Mouse (Mus musculus): ENCODE results near the gene Lce6a. TPM values are rescaled to one million over a fixed set of nuclear protein-coding genes. Genes with fewer than 3 reads are reported as not detected.

Gene Lce6a
- polyA plus RNA-seq, 1 experiment from 2014 or later: not detected

DNA sequence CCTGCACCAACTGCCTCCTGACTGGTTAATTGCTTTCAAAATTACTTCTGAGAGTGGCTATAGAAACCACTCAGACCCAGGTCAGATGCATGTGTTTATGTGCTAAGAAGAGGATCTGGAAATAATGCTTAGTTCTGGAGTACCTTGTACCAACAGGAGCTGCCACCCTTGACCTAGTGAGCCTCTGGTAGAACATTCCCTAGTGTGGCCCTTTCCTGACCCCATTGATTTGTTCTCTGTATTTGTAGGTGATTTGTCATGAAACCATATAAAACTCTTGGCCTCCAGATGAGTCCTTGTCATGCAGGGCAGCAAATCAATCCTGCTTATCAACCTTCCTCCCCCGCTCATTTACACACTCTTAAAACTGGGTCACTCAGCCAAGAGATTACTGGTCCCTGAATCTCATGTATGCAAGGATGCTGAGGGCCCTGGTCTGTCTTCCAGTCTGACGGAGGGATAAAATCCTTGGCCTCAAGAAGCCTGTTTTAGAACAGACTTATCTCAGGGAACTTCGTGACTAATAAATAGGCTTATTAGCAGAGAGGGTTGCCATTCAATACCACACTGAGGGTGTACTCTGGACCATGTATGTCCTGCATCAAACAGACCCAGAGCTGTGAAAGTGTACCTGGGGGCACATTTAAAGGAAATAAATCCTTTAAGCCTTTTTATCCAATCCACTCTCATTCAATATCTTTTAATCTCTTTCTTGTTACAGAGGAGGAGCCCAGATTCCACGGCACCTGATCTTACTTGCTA is 42.6 kb downstream of the Lce6a start:
- no peak overlapping the region for H3K4me2 ChIP-seq (ENCODE audit: low read depth, low read length)
- no peak for ATAC-seq (ENCODE audit: low read depth)
- H3K36me3 ChIP-seq (ENCODE audit: control insufficient read depth, insufficient read depth, low read length): no peaks in the 10 kb centered on the region
- no peaks in the 10 kb centered on the region for H3K9me3 ChIP-seq (ENCODE audit: control insufficient read depth, low read length)
- H3K4me1 ChIP-seq (ENCODE audit: control insufficient read depth, insufficient read depth, low read length): no peaks in the 10 kb centered on the region
- H3K27me3 ChIP-seq (ENCODE audit: control insufficient read depth, insufficient read depth, low read length): no peaks in the 10 kb centered on the region
- H3K4me3 ChIP-seq (ENCODE audit: low read depth, low read length): no peak overlapping the region
- no peak overlapping the region for H3K27ac ChIP-seq (ENCODE audit: low read depth, low read length)
- WGBS: 80% methylated on average over 4 of the region's 4 CpGs
- no peak overlapping the region for H3K9ac ChIP-seq (replicated peaks; ENCODE audit: low read depth, low read length)

DNA sequence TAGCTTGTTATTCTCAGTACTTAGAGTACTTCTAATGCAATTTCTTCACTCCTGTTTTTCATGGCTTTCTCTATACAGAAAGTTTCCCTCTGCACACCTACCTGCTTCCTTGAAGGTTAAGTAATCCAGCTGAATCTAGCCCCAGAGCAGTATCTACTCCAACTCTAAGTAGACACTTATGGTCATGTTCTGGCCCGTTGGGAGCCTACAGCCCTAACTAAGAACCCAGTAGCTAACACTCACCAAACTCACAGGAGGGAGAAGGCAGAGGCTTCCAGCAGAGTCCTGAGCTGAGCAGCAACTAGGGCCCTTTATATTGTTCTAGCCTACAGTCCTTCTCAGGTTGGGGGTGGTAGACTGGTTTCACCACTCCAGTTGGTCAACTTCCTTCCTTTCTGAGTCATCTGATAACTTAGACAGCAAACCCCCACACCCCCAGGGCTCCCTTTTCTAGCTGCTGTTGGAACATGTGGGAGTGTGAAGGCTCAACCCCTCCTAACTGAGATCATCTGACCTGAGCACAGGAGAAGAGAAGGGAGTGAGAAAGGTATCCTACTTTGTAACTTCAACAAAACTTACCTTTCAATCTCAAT is 47.9 kb downstream of the Lce6a start, which contains the start of gene Ivl:
TSS of gene Ivl (minus strand) at position 287 of the 593 bp plus-strand sequence.
- WGBS: 83% methylated on average over 1 of the region's 1 CpGs
- ATAC-seq (ENCODE audit: low read depth): no peak
- H3K4me1 ChIP-seq (ENCODE audit: control insufficient read depth, insufficient read depth, low read length): no peaks in the 10 kb centered on the region
- H3K9ac ChIP-seq (replicated peaks; ENCODE audit: low read depth, low read length): no peak within 1 kb of the TSS
- H3K4me2 ChIP-seq (ENCODE audit: low read depth, low read length): no peak within 1 kb of the TSS
- H3K4me3 ChIP-seq (ENCODE audit: low read depth, low read length): no peak within 1 kb of the TSS
- H3K27ac ChIP-seq (ENCODE audit: low read depth, low read length): no peak within 1 kb of the TSS
- H3K27me3 ChIP-seq (ENCODE audit: control insufficient read depth, insufficient read depth, low read length): no peaks in the 10 kb centered on the region
- H3K9me3 ChIP-seq (ENCODE audit: control insufficient read depth, low read length): no peaks in the 10 kb centered on the region
- H3K36me3 ChIP-seq (ENCODE audit: control insufficient read depth, insufficient read depth, low read length): no peaks in the 10 kb centered on the region

DNA sequence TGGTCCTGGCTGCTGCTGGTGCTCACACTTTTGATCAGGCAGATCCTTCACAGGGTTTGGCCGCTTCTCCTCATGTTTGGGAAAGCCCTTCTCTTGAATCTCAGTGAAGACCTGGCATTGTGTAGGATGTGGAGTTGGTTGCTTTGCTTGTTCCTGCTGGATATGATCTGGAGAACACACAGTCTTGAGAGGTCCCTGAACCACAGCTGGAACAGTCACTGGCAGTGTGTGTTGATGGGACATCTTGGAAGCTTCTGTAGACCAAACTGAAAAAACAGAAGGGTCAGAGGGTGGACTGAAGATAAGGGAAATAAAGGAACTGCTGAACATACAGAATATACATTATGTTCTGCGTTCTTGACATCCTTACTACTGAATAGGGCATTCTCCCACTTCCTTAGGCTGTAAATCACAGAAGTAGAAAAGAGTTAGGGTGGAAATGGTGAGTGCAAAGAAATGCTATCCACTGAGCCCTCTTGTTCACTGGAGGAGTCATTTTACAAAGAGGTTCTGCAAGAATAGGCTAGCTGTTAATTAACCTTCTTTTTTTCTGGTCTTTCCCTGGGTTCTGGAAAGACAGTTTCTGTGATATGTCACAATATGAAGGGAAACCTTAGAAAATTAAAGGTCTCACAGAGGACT is 48.8 kb downstream of the Lce6a start:
- 42% methylated on average over 2 of the region's 2 CpGs for WGBS
- H3K36me3 ChIP-seq (ENCODE audit: control insufficient read depth, insufficient read depth, low read length): no peaks in the 10 kb centered on the region
- H3K9ac ChIP-seq (replicated peaks; ENCODE audit: low read depth, low read length): no peak overlapping the region
- H3K27me3 ChIP-seq (ENCODE audit: control insufficient read depth, insufficient read depth, low read length): no peaks in the 10 kb centered on the region
- ATAC-seq (ENCODE audit: low read depth): no peak
- no peaks in the 10 kb centered on the region for H3K9me3 ChIP-seq (ENCODE audit: control insufficient read depth, low read length)
- no peak overlapping the region for H3K4me2 ChIP-seq (ENCODE audit: low read depth, low read length)
- H3K4me1 ChIP-seq (ENCODE audit: control insufficient read depth, insufficient read depth, low read length): no peaks in the 10 kb centered on the region
- H3K27ac ChIP-seq (ENCODE audit: low read depth, low read length): no peak overlapping the region
- no peak overlapping the region for H3K4me3 ChIP-seq (ENCODE audit: low read depth, low read length)

Other genes starting within 250 kb of the Lce6a start
- gene Sprr2h, start 236.0 kb downstream of the Lce6a start, polyA plus RNA-seq (2014; fragmentation: Nextera tagmentation; extraction: Ambion mirVana): not detected in 2 replicates
- not detected in 2 replicates for gene Sprr2i, start 213.7 kb downstream of the Lce6a start, polyA plus RNA-seq (2014; fragmentation: Nextera tagmentation; extraction: Ambion mirVana)
- not detected in 2 replicates for gene Sprr2j-ps, start 203.6 kb downstream of the Lce6a start, polyA plus RNA-seq (2014; fragmentation: Nextera tagmentation; extraction: Ambion mirVana)
- gene Gm9774, start 192.2 kb downstream of the Lce6a start, polyA plus RNA-seq (2014; fragmentation: Nextera tagmentation; extraction: Ambion mirVana): 5.1 and 7.9 TPM in 2 replicates
- gene Sprr2k, start 189.1 kb downstream of the Lce6a start, polyA plus RNA-seq (2014; fragmentation: Nextera tagmentation; extraction: Ambion mirVana): not detected in 2 replicates
- gene Sprr1b, start 182.9 kb downstream of the Lce6a start, polyA plus RNA-seq (2014; fragmentation: Nextera tagmentation; extraction: Ambion mirVana): not detected in 2 replicates
- gene Sprr3, start 162.9 kb downstream of the Lce6a start, polyA plus RNA-seq (2014; fragmentation: Nextera tagmentation; extraction: Ambion mirVana): not detected in 2 replicates
- gene Sprr1a, start 135.8 kb downstream of the Lce6a start, polyA plus RNA-seq (2014; fragmentation: Nextera tagmentation; extraction: Ambion mirVana): not detected in 2 replicates
- not detected in 2 replicates for gene Sprr4, start 121.2 kb downstream of the Lce6a start, polyA plus RNA-seq (2014; fragmentation: Nextera tagmentation; extraction: Ambion mirVana)
- not detected in 2 replicates for gene 2310046K23Rik, start 87.1 kb downstream of the Lce6a start, polyA plus RNA-seq (2014; fragmentation: Nextera tagmentation; extraction: Ambion mirVana)
- not detected in 2 replicates for gene Ivl, start 47.9 kb downstream of the Lce6a start, polyA plus RNA-seq (2014; fragmentation: Nextera tagmentation; extraction: Ambion mirVana)
- gene Smcp, start 32.7 kb downstream of the Lce6a start, polyA plus RNA-seq (2014; fragmentation: Nextera tagmentation; extraction: Ambion mirVana): not detected in 2 replicates
- gene 2210017I01Rik, start 14.2 kb downstream of the Lce6a start, polyA plus RNA-seq (2014; fragmentation: Nextera tagmentation; extraction: Ambion mirVana): not detected in 2 replicates
- gene Lce1a1, start 26.6 kb upstream of the Lce6a start, polyA plus RNA-seq (2014; fragmentation: Nextera tagmentation; extraction: Ambion mirVana): not detected in 2 replicates
- gene Lce1b, start 35.3 kb upstream of the Lce6a start, polyA plus RNA-seq (2014; fragmentation: Nextera tagmentation; extraction: Ambion mirVana): not detected in 2 replicates
- gene Lce1a2, start 48.7 kb upstream of the Lce6a start, polyA plus RNA-seq (2014; fragmentation: Nextera tagmentation; extraction: Ambion mirVana): not detected in 2 replicates
- gene Lce1c, start 57.6 kb upstream of the Lce6a start, polyA plus RNA-seq (2014; fragmentation: Nextera tagmentation; extraction: Ambion mirVana): not detected in 2 replicates
- gene Lce1d, start 65.5 kb upstream of the Lce6a start, polyA plus RNA-seq (2014; fragmentation: Nextera tagmentation; extraction: Ambion mirVana): not detected in 2 replicates
- gene Lce1e, start 87.4 kb upstream of the Lce6a start, polyA plus RNA-seq (2014; fragmentation: Nextera tagmentation; extraction: Ambion mirVana): not detected in 2 replicates
- not detected in 2 replicates for gene Lce1f, start 98.7 kb upstream of the Lce6a start, polyA plus RNA-seq (2014; fragmentation: Nextera tagmentation; extraction: Ambion mirVana)
- not detected in 2 replicates for gene Gm38119, start 117.4 kb upstream of the Lce6a start, polyA plus RNA-seq (2014; fragmentation: Nextera tagmentation; extraction: Ambion mirVana)
- not detected in 2 replicates for gene Lce1g, start 130.7 kb upstream of the Lce6a start, polyA plus RNA-seq (2014; fragmentation: Nextera tagmentation; extraction: Ambion mirVana)
- gene Lce1h, start 143.4 kb upstream of the Lce6a start, polyA plus RNA-seq (2014; fragmentation: Nextera tagmentation; extraction: Ambion mirVana): not detected in 2 replicates
- gene Lce1i, start 157.2 kb upstream of the Lce6a start, polyA plus RNA-seq (2014; fragmentation: Nextera tagmentation; extraction: Ambion mirVana): not detected in 2 replicates
- not detected in 2 replicates for gene Lce1j, start 168.9 kb upstream of the Lce6a start, polyA plus RNA-seq (2014; fragmentation: Nextera tagmentation; extraction: Ambion mirVana)
- not detected in 2 replicates for gene Lce1k, start 186.2 kb upstream of the Lce6a start, polyA plus RNA-seq (2014; fragmentation: Nextera tagmentation; extraction: Ambion mirVana)
- not detected in 2 replicates for gene Kprp, start 205.6 kb upstream of the Lce6a start, polyA plus RNA-seq (2014; fragmentation: Nextera tagmentation; extraction: Ambion mirVana)
- gene Lce1l, start 229.6 kb upstream of the Lce6a start, polyA plus RNA-seq (2014; fragmentation: Nextera tagmentation; extraction: Ambion mirVana): not detected in 2 replicates
- not detected in 2 replicates for gene 2310050C09Rik, start 248.6 kb upstream of the Lce6a start, polyA plus RNA-seq (2014; fragmentation: Nextera tagmentation; extraction: Ambion mirVana)

Data from neural tube, embryonic 14.5 days (tissue).